Mouse (Mus musculus) myocyte (in vitro differentiated cells): ENCODE data around the gene Cyp2s1. TPM values are rescaled to one million over a fixed set of nuclear protein-coding genes. Genes with fewer than 3 reads are reported as not detected.
A peak's percentile ranks its signal among the peaks of the same experiment; 100 is the strongest.

ENCODE experiments used
- H3K27me3 ChIP-seq: one replicate; pipeline ENCODE4 v1.6.1; 2011; ENCODE audit not compliant: control insufficient read depth, insufficient read depth, insufficient read length
- H3K36me3 ChIP-seq: one replicate; pipeline ENCODE4 v1.6.1; 2011; ENCODE audit not compliant: control insufficient read depth, insufficient read depth
- H3K4me2 ChIP-seq: one replicate; pipeline ENCODE4 v1.6.1; 2011; ENCODE audit warnings: low read depth, control low read depth
- H3K4me3 ChIP-seq: one replicate; pipeline ENCODE4 v1.5.1; 2011; ENCODE audit warnings: mild to moderate bottlenecking, control low read depth, moderate library complexity
- H3K79me2 ChIP-seq: one replicate; pipeline ENCODE4 v1.6.1; 2011; ENCODE audit not compliant: control insufficient read depth, insufficient read depth
- H3ac ChIP-seq: one replicate; pipeline ENCODE4 v1.6.1; 2011; ENCODE audit not compliant: control insufficient read depth, insufficient read length
- CEBPB ChIP-seq: IDR thresholded peaks from 2 replicates; pipeline ENCODE4 v1.6.1; 2011; ENCODE audit warnings: mild to moderate bottlenecking, moderate library complexity; ENCODE audit not compliant: poor library complexity, insufficient read depth, severe bottlenecking
- E2F4 ChIP-seq: IDR thresholded peaks from one replicate; pipeline ENCODE4 v1.6.1; 2011; ENCODE audit warnings: mild to moderate bottlenecking, control low read depth, moderate library complexity; ENCODE audit not compliant: insufficient read depth
- MAX ChIP-seq: IDR thresholded peaks from one replicate; pipeline ENCODE4 v1.6.1; 2011; ENCODE audit warnings: low read depth, mild to moderate bottlenecking, control low read depth
- MYOD1 ChIP-seq, 3 experiments: IDR thresholded peaks; one replicate each; pipeline ENCODE4 v1.6.1; 2011; ENCODE audit warnings: control low read depth in 2 of 3, low read depth in 2 of 3, mild to moderate bottlenecking in 2 of 3, moderate library complexity in 1 of 3; ENCODE audit not compliant: insufficient read length in 2 of 3, control insufficient read depth in 1 of 3
- MYOG ChIP-seq, 3 experiments: IDR thresholded peaks; one replicate each; pipeline ENCODE4 v1.6.1; 2011; ENCODE audit warnings: control low read depth in 2 of 3, low read depth in 2 of 3, mild to moderate bottlenecking in 2 of 3; ENCODE audit not compliant: insufficient read length in 2 of 3, control insufficient read depth in 1 of 3, insufficient read depth in 1 of 3
- POLR2A ChIP-seq: IDR thresholded peaks from one replicate; pipeline ENCODE4 v1.6.1; 2011; ENCODE audit warnings: low read depth, mild to moderate bottlenecking, control low read depth, moderate library complexity; ENCODE audit not compliant: insufficient read length
- POLR2AphosphoS2 ChIP-seq: IDR thresholded peaks from one replicate; pipeline ENCODE4 v1.6.1; 2011; ENCODE audit warnings: low read depth, control low read depth; ENCODE audit not compliant: insufficient read length
- REST ChIP-seq: IDR thresholded peaks from one replicate; pipeline ENCODE4 v1.6.1; 2011; ENCODE audit warnings: mild to moderate bottlenecking, control low read depth, moderate library complexity; ENCODE audit not compliant: insufficient read depth, insufficient read length
- SRF ChIP-seq: IDR thresholded peaks from one replicate; pipeline ENCODE4 v1.6.1; 2011; ENCODE audit warnings: low read depth; ENCODE audit not compliant: control insufficient read depth, insufficient read length
- TCF12 ChIP-seq: IDR thresholded peaks from one replicate; pipeline ENCODE4 v1.6.1; 2011; ENCODE audit warnings: mild to moderate bottlenecking, control low read depth; ENCODE audit not compliant: poor library complexity, insufficient read depth, severe bottlenecking
- TCF3 ChIP-seq: IDR thresholded peaks from one replicate; pipeline ENCODE4 v1.6.1; 2011; ENCODE audit warnings: low read depth, control low read depth; ENCODE audit not compliant: insufficient read length
- USF1 ChIP-seq: IDR thresholded peaks from one replicate; pipeline ENCODE4 v1.6.1; 2011; ENCODE audit warnings: low read depth, mild to moderate bottlenecking, control low read depth, moderate library complexity
- polyA plus RNA-seq: library from polyadenylated mRNA; unstranded; fragments of >200 nt; fragmentation: generic; extraction: Trizol; gene quantifications from one replicate; pipeline ENCODE4 v1.2.1, GENCODE M21; 2012; ENCODE audit warnings: missing spikeins

Gene Cyp2s1
- polyA plus RNA-seq, 1 experiment: 0.05 TPM

DNA sequence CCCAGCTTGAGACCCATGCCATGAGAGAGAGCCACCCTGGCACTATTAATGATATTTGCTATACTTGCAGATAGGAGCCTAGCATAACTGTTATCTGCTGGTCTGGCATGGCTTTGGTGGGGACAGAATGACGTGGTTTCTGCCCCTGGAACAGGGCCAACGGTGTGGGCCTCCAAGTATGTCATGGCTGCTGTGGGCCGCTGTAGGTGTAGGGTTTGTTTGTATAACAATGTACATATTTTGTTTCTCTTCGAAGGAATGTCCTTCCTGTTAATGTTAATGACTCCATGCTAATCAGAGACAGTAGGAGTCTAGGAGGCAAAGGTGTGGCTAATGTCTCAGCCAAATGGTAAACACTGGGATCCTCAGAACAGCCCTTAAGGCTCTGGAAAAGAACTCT lies 24.2 kb upstream of the Cyp2s1 start:
- TF ChIP-seq SRF (no peak), CEBPB (no peak), POLR2A (no peak), USF1 (no peak), MAX (no peak), TCF12 (no peak), E2F4 (no peak), MYOD1 (IDR thresholded peaks at IDR 0.05; ENCODE audit: control insufficient read depth in 1 of 3, insufficient read length in 2 of 3, low read depth in 2 of 3) (no peak), POLR2AphosphoS2 (no peak), MYOG (IDR thresholded peaks at IDR 0.05; ENCODE audit: control insufficient read depth in 1 of 3, insufficient read depth in 1 of 3, insufficient read length in 2 of 3, low read depth in 2 of 3) (no peak), TCF3 (no peak), REST (no peak)
- no peak overlapping the region for H3ac ChIP-seq

DNA sequence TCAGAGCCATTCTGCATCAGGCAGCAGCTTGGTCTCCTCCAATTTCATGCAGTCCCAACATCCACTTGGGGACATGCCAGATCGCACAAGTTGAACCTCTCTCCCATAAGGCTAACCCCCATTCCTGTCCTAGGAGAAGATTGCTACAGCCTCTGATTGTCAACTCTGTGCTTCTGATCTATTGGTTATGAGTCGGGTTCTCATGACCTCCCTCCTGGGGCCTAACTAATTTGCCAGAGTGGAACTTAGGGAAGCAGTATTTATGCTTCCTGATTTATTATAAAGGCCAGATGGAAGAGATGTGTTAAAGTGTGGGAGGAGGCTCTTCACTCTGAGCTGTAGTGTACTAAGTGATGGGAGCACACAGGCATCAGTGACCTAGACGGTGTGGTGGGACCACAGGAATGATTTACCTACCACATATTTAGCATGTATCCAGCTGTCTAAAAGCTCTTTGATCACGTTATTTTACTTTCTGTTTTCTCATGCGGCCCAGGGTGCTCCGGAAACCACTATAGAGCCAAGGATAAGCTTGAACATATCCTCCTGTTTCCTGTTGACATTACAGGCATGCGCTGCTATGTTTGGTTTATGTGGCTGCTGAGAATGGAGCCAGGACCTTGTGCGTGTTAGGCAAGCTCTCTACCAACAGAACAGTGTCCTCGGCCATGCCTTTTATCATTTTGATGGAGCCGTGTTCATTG lies 18.6 kb upstream of the Cyp2s1 start:
- Histone ChIP-seq H3K36me3 (no peaks in the 10 kb centered on the region), H3K4me3 (no peak overlapping the region), H3ac (no peak overlapping the region), H3K4me2 (no peak overlapping the region), H3K27me3 (no peaks in the 10 kb centered on the region), H3K79me2 (no peaks in the 10 kb centered on the region)
- TF ChIP-seq USF1 (no peak), TCF3 (no peak), MYOD1 (IDR thresholded peaks at IDR 0.05; ENCODE audit: control insufficient read depth in 1 of 3, insufficient read length in 2 of 3, low read depth in 2 of 3) (no peak), REST (no peak), POLR2A (no peak), E2F4 (no peak), CEBPB (no peak), POLR2AphosphoS2 (no peak), MYOG (IDR thresholded peaks at IDR 0.05; ENCODE audit: control insufficient read depth in 1 of 3, insufficient read depth in 1 of 3, insufficient read length in 2 of 3, low read depth in 2 of 3) (no peak), MAX (no peak), TCF12 (no peak), SRF (no peak)

More for the DNA sequence above, 24.2 kb upstream of the Cyp2s1 start:
- Histone ChIP-seq H3K27me3 (no peaks in the 10 kb centered on the region), H3K79me2 (no peaks in the 10 kb centered on the region), H3K36me3 (no peaks in the 10 kb centered on the region), H3K4me3 (no peak overlapping the region), H3K4me2 (no peak overlapping the region)

DNA sequence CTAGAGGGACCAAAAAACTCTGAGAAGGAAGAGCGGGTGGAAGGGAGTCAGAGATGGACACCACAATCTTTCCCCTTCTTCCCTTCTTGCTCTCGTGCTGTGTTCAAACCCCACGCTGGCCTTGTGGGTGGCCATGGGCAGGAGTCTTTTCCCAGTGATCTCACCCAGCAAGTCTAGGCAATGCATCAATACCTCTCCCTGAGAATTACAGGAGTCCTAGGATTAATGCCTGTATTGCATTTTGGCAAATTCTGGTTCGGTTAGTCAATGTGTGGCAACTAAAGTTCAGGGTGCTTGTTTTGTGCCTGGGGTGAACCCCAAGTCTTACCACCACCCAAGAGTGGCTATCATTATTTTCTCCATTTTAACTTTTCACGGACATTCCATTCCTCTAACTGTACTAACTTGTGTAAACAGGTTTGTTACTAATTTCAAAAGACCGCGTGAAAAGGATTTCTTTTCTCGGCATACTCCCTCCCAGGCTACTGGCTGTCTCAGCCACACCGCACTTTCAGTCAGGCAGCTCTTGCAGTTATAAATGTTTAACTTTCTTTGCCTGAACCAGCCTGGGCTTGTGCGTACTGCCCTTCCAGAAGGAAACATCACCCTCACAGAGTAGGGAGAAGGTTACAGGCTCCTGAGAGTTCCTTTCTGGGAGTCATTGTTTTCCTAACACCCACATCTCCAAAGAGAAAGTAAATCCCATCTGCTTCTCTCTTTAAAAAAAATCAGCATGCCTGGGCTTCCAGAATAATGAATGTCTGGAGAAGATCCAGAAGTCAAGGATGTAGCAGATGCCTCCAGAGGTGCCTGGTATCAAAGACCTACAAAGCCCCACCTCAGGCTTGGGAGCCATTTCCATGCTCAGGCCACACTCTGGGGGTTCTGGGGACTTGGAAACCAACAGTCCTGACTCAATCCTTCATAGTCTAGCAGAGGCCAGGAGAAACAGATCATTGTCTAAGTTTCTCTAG lies 15.1 kb upstream of the Cyp2s1 start:
- Histone ChIP-seq H3ac (no peak overlapping the region), H3K4me2 (peak overlapping the region; percentile 55), H3K79me2 (no peaks in the 10 kb centered on the region), H3K36me3 (no peaks in the 10 kb centered on the region), H3K4me3 (no peak overlapping the region), H3K27me3 (no peaks in the 10 kb centered on the region)
- TF ChIP-seq E2F4: no peak
- no peak for TF ChIP-seq TCF12
- TF ChIP-seq REST: no peak
- no peak for TF ChIP-seq POLR2AphosphoS2
- TF ChIP-seq POLR2A: no peak
- no peak for TF ChIP-seq TCF3
- no peak for TF ChIP-seq MYOG (IDR thresholded peaks at IDR 0.05; ENCODE audit: control insufficient read depth in 1 of 3, insufficient read depth in 1 of 3, insufficient read length in 2 of 3, low read depth in 2 of 3)
- TF ChIP-seq USF1: no peak
- no peak for TF ChIP-seq MAX
- TF ChIP-seq MYOD1 (IDR thresholded peaks at IDR 0.05; ENCODE audit: control insufficient read depth in 1 of 3, insufficient read length in 2 of 3, low read depth in 2 of 3): no peak
- TF ChIP-seq CEBPB: no peak
- no peak for TF ChIP-seq SRF

DNA sequence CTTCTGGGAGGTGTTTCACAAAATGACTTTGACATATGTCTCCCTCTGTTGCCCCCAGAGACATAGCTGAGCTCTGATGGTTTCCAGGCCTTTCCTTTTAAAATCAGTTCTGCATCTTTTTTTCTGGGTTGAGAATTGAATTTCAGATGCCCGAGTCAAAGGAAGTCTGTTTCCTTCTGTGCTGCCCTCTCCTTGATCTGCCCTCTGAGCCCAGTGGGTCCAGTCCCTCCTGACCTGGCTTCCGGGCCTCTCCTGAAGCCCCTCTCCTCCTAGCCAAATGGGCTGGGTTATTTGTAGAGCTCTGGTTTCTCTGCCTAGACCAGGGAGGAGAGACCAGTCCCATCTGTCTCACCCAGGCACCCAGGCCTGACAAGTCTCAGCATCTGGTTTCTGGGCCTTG lies 13.5 kb upstream of the Cyp2s1 start:
- TF ChIP-seq USF1 (no peak), E2F4 (no peak), MYOD1 (IDR thresholded peaks at IDR 0.05; ENCODE audit: control insufficient read depth in 1 of 3, insufficient read length in 2 of 3, low read depth in 2 of 3) (no peak), MYOG (IDR thresholded peaks at IDR 0.05; ENCODE audit: control insufficient read depth in 1 of 3, insufficient read depth in 1 of 3, insufficient read length in 2 of 3, low read depth in 2 of 3) (no peak), MAX (no peak), SRF (no peak), POLR2A (no peak), POLR2AphosphoS2 (no peak), TCF3 (no peak), CEBPB (no peak), TCF12 (no peak), REST (no peak)
- Histone ChIP-seq H3K4me2 (no peak overlapping the region), H3K36me3 (no peaks in the 10 kb centered on the region)

More for the DNA sequence above, 13.5 kb upstream of the Cyp2s1 start:
- Histone ChIP-seq H3K27me3 (no peaks in the 10 kb centered on the region), H3K79me2 (no peaks in the 10 kb centered on the region), H3K4me3 (no peak overlapping the region), H3ac (no peak overlapping the region)
